13 mouse cellular contexts compared by ENCODE assay signal in the genomic region with DNA sequence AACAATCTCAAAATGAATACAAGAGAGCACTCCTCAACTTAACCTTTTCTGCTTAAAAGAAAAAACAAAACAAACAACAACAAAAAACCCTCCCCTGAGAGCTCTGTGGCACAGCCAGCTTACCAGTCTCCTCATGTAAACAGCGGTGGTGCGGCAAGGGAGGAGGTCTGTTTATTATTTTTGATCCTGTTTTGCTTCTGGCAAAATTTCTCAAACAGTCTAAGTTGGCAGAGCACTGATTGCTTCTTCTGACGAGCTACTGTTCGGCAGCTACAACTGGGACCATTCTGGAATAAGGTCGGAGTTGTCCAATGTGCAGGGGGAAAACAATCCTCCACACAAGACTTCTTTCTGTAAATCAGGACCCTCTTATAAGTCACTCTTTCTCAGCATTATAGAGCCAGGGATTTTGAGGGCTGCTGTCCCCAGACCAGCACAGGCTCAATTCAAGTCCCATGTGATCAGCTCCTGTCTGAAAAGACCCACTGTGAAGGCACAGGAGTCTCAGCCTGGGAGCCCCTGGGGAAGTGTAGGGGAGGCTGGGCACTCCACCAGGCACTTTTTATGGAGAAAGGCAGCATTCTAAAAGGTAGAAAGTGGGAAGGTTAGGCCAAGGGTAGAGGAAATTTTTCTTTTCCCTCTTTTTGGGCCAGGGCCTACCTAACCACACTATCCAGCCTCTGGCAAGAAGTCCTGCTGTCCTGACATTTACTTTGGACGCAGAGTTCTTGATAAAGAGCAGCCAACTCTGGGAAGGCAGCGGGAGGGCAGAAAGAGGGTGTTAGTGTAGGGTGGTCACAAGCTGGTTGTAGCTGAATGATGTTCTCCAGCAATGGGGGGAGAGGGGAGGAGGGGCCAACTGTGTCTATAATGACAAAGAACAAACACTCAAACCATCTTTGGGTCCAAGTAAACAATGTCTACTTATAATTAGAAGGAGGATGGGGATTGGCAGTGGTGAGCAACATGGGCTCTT. TPM values are rescaled to one million over a fixed set of nuclear protein-coding genes. Genes with fewer than 3 reads are reported as not detected.
DNase-seq lines count a peak whose midpoint lies in the region; ATAC-seq and TF ChIP-seq lines count a peak whose summit lies in the region.
"Had no signal": no experiment of that assay in that cellular context is flagged by ENCODE, and none has a peak within 500 bp of the region (broad histone marks: within the 10 kb centered on the region; RNA-seq: fewer than 3 reads in every experiment).

No protein-coding gene starts in this region.

- H3K27ac ChIP-seq in cerebellum, adult 2 months (ENCODE audit: insufficient read depth, low read length), result peak overlapping the region; percentile 61; the same call in 1 of the 2 replicates
- H3K27ac ChIP-seq in heart, postnatal 0 days (ENCODE audit: low read depth), result peak overlapping the region; percentile 58
- peak overlapping the region; percentile 65 for H3K27ac ChIP-seq in olfactory bulb, adult 2 months (ENCODE audit: insufficient read depth, low read depth, low read length)

- WGBS in cerebellum, adult 2 months, result 56% methylated on average over 7 of the region's 7 CpGs
- WGBS in heart, postnatal 0 days, result 47% methylated on average over 7 of the region's 7 CpGs
- 39% methylated on average over 7 of the region's 7 CpGs for WGBS in olfactory bulb, adult 2 months

- ATAC-seq in heart, postnatal 0 days (ENCODE audit: insufficient read depth, low read depth), result 0 out of 2 replicates have a peak, but pooled peaks have one; percentile 53

- TF ChIP-seq EP300 in heart, postnatal 0 days (IDR thresholded peaks at IDR 0.05; ENCODE audit: low read depth), result no peak

- H3K4me3 ChIP-seq in cerebellum, adult 2 months (replicated peaks; ENCODE audit: insufficient read depth, low read depth, low read length), result no peak overlapping the region
- no peak overlapping the region for H3K4me3 ChIP-seq in heart, postnatal 0 days (ENCODE audit: low read depth, low read length)
- no peak overlapping the region for H3K4me3 ChIP-seq in olfactory bulb, adult 2 months (ENCODE audit: insufficient read depth, low read depth, low read length)
- H3K4me3 ChIP-seq: megakaryocyte, embryonic 14.5 days had no signal

- DNase-seq in cerebellum, adult 2 months, result no peak
- no peak for DNase-seq in cerebellum, postnatal 36 days
- peak; percentile 38 to 64 for DNase-seq in lung, adult 18-20 months
- no peak for DNase-seq in lung, postnatal 14 days
- DNase-seq in heart, postnatal 0 days (ENCODE audit: low spot score), result peak; percentile 48
- DNase-seq in thymus, postnatal 36 days, result no peak
- no peak for DNase-seq in testis, postnatal 14 days (ENCODE audit: low spot score)
- DNase-seq: cerebellum, adult 11-12 months; gastrocnemius, postnatal 14 days had no signal

- TF ChIP-seq CTCF in cerebellum, adult 2 months (IDR thresholded peaks at IDR 0.05; ENCODE audit: borderline replicate concordance, insufficient read depth, low read depth, low read length), result no peak
- no peak for TF ChIP-seq CTCF in heart, postnatal 0 days (IDR thresholded peaks at IDR 0.05; ENCODE audit: low read depth)
- no peak for TF ChIP-seq CTCF in olfactory bulb, adult 2 months (IDR thresholded peaks at IDR 0.05; ENCODE audit: insufficient read depth, low read depth, low read length)

- no peaks in the 10 kb centered on the region for H3K36me3 ChIP-seq in heart, postnatal 0 days (replicated peaks; ENCODE audit: control insufficient read depth, insufficient read depth, low read length)

- H3K9ac ChIP-seq in heart, postnatal 0 days (replicated peaks; ENCODE audit: low read depth, low read length), result no peak overlapping the region

- H3K4me1 ChIP-seq in cerebellum, adult 2 months (ENCODE audit: control insufficient read depth, insufficient read depth, low read length), result no peaks in the 10 kb centered on the region
- peaks cover 25% of the 10 kb centered on the region for H3K4me1 ChIP-seq in heart, postnatal 0 days (ENCODE audit: control insufficient read depth, insufficient read depth)
- H3K4me1 ChIP-seq in olfactory bulb, adult 2 months (ENCODE audit: control insufficient read depth, insufficient read depth, low read length), result no peaks in the 10 kb centered on the region
- H3K4me1 ChIP-seq: megakaryocyte, embryonic 14.5 days had no signal

- TF ChIP-seq POLR2A in cerebellum, adult 2 months (IDR thresholded peaks at IDR 0.05; ENCODE audit: borderline replicate concordance, insufficient read depth, low read length), result no peak
- TF ChIP-seq POLR2A in olfactory bulb, adult 2 months (IDR thresholded peaks at IDR 0.05; ENCODE audit: insufficient read depth, low read depth, low read length), result no peak

- H3K9me3 ChIP-seq in heart, postnatal 0 days (replicated peaks; ENCODE audit: control insufficient read depth, low read length), result no peaks in the 10 kb centered on the region

- no peak overlapping the region for H3K4me2 ChIP-seq in heart, postnatal 0 days (ENCODE audit: low read depth, low read length)

- no peaks in the 10 kb centered on the region for H3K27me3 ChIP-seq in cerebellum, adult 2 months (ENCODE audit: control insufficient read depth, insufficient read depth, low read length)
- no peaks in the 10 kb centered on the region for H3K27me3 ChIP-seq in heart, postnatal 0 days (ENCODE audit: control insufficient read depth, insufficient read depth, low read length)
- H3K27me3 ChIP-seq: megakaryocyte, embryonic 14.5 days had no signal

RNA-seq across cellular contexts. Expression of a gene that starts 58.9 kb away (rescaled TPM):
- 9.8 and 10.6 TPM in 2 replicates for polyA plus RNA-seq in cerebellum, adult 2 months (2012; rRNA removed)
- 10.6 and 11.9 TPM in 2 replicates for total RNA-seq in heart, postnatal 0 days (2014; rRNA removed; ENCODE audit: low replicate concordance)
- 3.0 and 3.3 TPM in 2 replicates for polyA plus RNA-seq in heart, postnatal 0 days (2015; fragmentation: Nextera tagmentation; extraction: Ambion mirVana)
- not detected in 2 replicates for polyA plus RNA-seq in olfactory bulb, adult 2 months (2012; ENCODE audit: insufficient read depth, insufficient read length, low replicate concordance, missing spikeins)
- total RNA-seq: MEL; neutrophil, adult 5-6 weeks had no signal

Comparison
In these comparisons a context has a peak if more than half of its experiments do, and no peak if none do; other contexts are left out.
1. DNase-seq: peak in lung, adult 18-20 months (2 of 2) and heart, postnatal 0 days (single experiment); none in cerebellum, adult 2 months (0 of 2), cerebellum, postnatal 36 days (0 of 2), lung, postnatal 14 days (single experiment), thymus, postnatal 36 days (0 of 2) and testis, postnatal 14 days (single experiment).
2. Peak in every context shown above with its lines, with median percentiles within 50 percentile points of each other: H3K27ac ChIP-seq.